ENCODE assay signal across 18 mouse cellular contexts in genomic region chr5:149332787-149333186, GRCm38 (mm10).
A peak's percentile ranks its signal among the peaks of the same experiment; 100 is the strongest.
DNase-seq lines count a peak whose midpoint lies in the region; ATAC-seq lines count a peak whose summit lies in the region.
"Had no signal": no experiment of that assay in that cellular context is flagged by ENCODE, and none has a peak within 500 bp of the region (broad histone marks: within the 10 kb centered on the region; RNA-seq: fewer than 3 reads in every experiment).

No protein-coding gene starts in this region.

- H3K4me2 ChIP-seq in kidney, embryonic 14.5 days (replicated peaks; ENCODE audit: low read depth, low read length), result no peak overlapping the region
- H3K4me2 ChIP-seq in embryonic facial prominence, embryonic 13.5 days, result no peak overlapping the region
- no peak overlapping the region for H3K4me2 ChIP-seq in limb, embryonic 13.5 days (replicated peaks)
- H3K4me2 ChIP-seq: midbrain, embryonic 11.5 days had no signal

- H3K9me3 ChIP-seq in kidney, embryonic 14.5 days (ENCODE audit: control insufficient read depth, low read length), result no peaks in the 10 kb centered on the region
- no peaks in the 10 kb centered on the region for H3K9me3 ChIP-seq in embryonic facial prominence, embryonic 13.5 days
- H3K9me3 ChIP-seq in limb, embryonic 13.5 days, result no peaks in the 10 kb centered on the region

- no peaks in the 10 kb centered on the region for H3K36me3 ChIP-seq in kidney, embryonic 14.5 days (ENCODE audit: control insufficient read depth, insufficient read depth, low read length)
- no peaks in the 10 kb centered on the region for H3K36me3 ChIP-seq in embryonic facial prominence, embryonic 13.5 days
- no peaks in the 10 kb centered on the region for H3K36me3 ChIP-seq in limb, embryonic 13.5 days

- peak overlapping the region; percentile 84; the same call in 1 of the 2 replicates for H3K27ac ChIP-seq in kidney, embryonic 14.5 days (ENCODE audit: low read depth, low read length)
- peak overlapping the region; percentile 81; the same call in 1 of the 2 replicates for H3K27ac ChIP-seq in embryonic facial prominence, embryonic 13.5 days
- peak overlapping the region; percentile 93; the same call in 1 of the 2 replicates for H3K27ac ChIP-seq in limb, embryonic 13.5 days
- H3K27ac ChIP-seq: hindbrain, postnatal 0 days; layer of hippocampus, adult 2 months had no signal

- H3K4me1 ChIP-seq in kidney, embryonic 14.5 days (ENCODE audit: control insufficient read depth, insufficient read depth, low read length), result peaks cover 35% of the 10 kb centered on the region
- H3K4me1 ChIP-seq in embryonic facial prominence, embryonic 13.5 days, result peaks cover 49% of the 10 kb centered on the region
- peaks cover 65% of the 10 kb centered on the region for H3K4me1 ChIP-seq in limb, embryonic 13.5 days

- H3K27me3 ChIP-seq in kidney, embryonic 14.5 days (ENCODE audit: control insufficient read depth, insufficient read depth, low read length), result no peaks in the 10 kb centered on the region
- no peaks in the 10 kb centered on the region for H3K27me3 ChIP-seq in embryonic facial prominence, embryonic 13.5 days
- no peaks in the 10 kb centered on the region for H3K27me3 ChIP-seq in limb, embryonic 13.5 days

- DNase-seq in kidney, adult 8-10 months, result no peak
- no peak for DNase-seq in cerebellum, postnatal 36 days
- no peak for DNase-seq in frontal cortex, postnatal 10 days (ENCODE audit: low spot score in 2 of 2)
- DNase-seq: B cell, adult 2 months; cerebellum, adult 9-11 months; heart, postnatal 4 days; layer of hippocampus, postnatal 36 days; lung, adult 2 months; lung, postnatal 36 days; right cerebral cortex, postnatal 4 days; thymus, adult 2 months had no signal

- ATAC-seq in kidney, embryonic 14.5 days (ENCODE audit: low FRiP score, low TSS enrichment), result no peak
- no peak for ATAC-seq in embryonic facial prominence, embryonic 13.5 days (ENCODE audit: insufficient number of reproducible peaks, insufficient read depth, low FRiP score, low TSS enrichment, low read depth)
- ATAC-seq in limb, embryonic 13.5 days (ENCODE audit: low FRiP score, low read depth), result no peak
- peak; percentile 66 for ATAC-seq in megakaryocyte progenitor cell, adult 5-6 weeks (replicated peaks; ENCODE audit: poor library complexity)
- ATAC-seq: hindbrain, postnatal 0 days had no signal

- no peak overlapping the region for H3K9ac ChIP-seq in kidney, embryonic 14.5 days (ENCODE audit: low read depth, low read length)
- no peak overlapping the region for H3K9ac ChIP-seq in embryonic facial prominence, embryonic 13.5 days
- H3K9ac ChIP-seq in limb, embryonic 13.5 days, result no peak overlapping the region

- no peak overlapping the region for H3K4me3 ChIP-seq in kidney, embryonic 14.5 days (ENCODE audit: low read length)
- H3K4me3 ChIP-seq in embryonic facial prominence, embryonic 13.5 days, result no peak overlapping the region
- H3K4me3 ChIP-seq in limb, embryonic 13.5 days, result no peak overlapping the region
- H3K4me3 ChIP-seq: layer of hippocampus, adult 2 months had no signal

- 93% methylated on average over 4 of the region's 4 CpGs for WGBS in kidney, embryonic 14.5 days
- 94% methylated on average over 4 of the region's 4 CpGs for WGBS in embryonic facial prominence, embryonic 13.5 days
- WGBS in limb, embryonic 13.5 days, result 75% methylated on average over 4 of the region's 4 CpGs
